Mouse (Mus musculus) macrophage (primary cell): Measurements from ENCODE around the gene Sh3tc1. TPM values are rescaled to one million over a fixed set of nuclear protein-coding genes. Genes with fewer than 3 reads are reported as not detected.

Experiments used
- H3K27ac ChIP-seq: fragments of 350-480 bp; formaldehyde crosslinking; 2 replicates; pipeline ENCODE4 v1.9.0; 2021
- H3K36me3 ChIP-seq: fragments of 350-480 bp; formaldehyde crosslinking; 2 replicates; pipeline ENCODE4 v1.9.0; 2021; ENCODE audit errors: inconsistent target
- H3K4me3 ChIP-seq: fragments of 350-480 bp; formaldehyde crosslinking; 2 replicates; pipeline ENCODE4 v1.9.0; 2021; ENCODE audit errors: inconsistent target
- H3K79me2 ChIP-seq: fragments of 350-480 bp; formaldehyde crosslinking; 2 replicates; pipeline ENCODE4 v1.9.0; 2021; ENCODE audit errors: inconsistent target
- WGBS: methylation state at CpG from one replicate; pipeline ENCODE4 v1.1.7; 2026; ENCODE audit warnings: inconsistent platforms; ENCODE audit not compliant: missing documents; 5-methylcytosine and 5-hydroxymethylcytosine counted together
- polyA plus RNA-seq: library from polyadenylated mRNA; stranded (reverse); fragments of 250-400 nt; gene quantifications from 3 replicates; pipeline ENCODE4 v1.2.4, GENCODE M21; 2018; ENCODE audit warnings: inconsistent platforms

Sh3tc1 gene
- polyA plus RNA-seq, 1 experiment from 2014 or later = 11.5 TPM

- Histone ChIP-seq H3K36me3 (no peaks in the 10 kb centered on the region), H3K4me3 (no peak overlapping the region), H3K27ac (no peak overlapping the region), H3K79me2 (no peaks in the 10 kb centered on the region)
- 88% methylated on average over 11 of the region's 13 CpGs for WGBS
Observed at GRCm38 (mm10) chr5:35741225-35741820, 1.5 kb upstream of the Sh3tc1 start.

GRCm38 (mm10) chr5:35740716-35741115 is 929 bp upstream of the Sh3tc1 start:
- no peaks in the 10 kb centered on the region for H3K36me3 ChIP-seq
- no peaks in the 10 kb centered on the region for H3K79me2 ChIP-seq
- no peak overlapping the region for H3K27ac ChIP-seq
- no peak overlapping the region for H3K4me3 ChIP-seq
- WGBS = 42% methylated on average over 10 of the region's 10 CpGs

GRCm38 (mm10) chr5:35739005-35739404 is 782 bp downstream of the Sh3tc1 start:
- Histone ChIP-seq H3K27ac (no peak overlapping the region), H3K79me2 (no peaks in the 10 kb centered on the region), H3K4me3 (no peak overlapping the region), H3K36me3 (no peaks in the 10 kb centered on the region)
- WGBS = 69% methylated on average over 2 of the region's 2 CpGs

- H3K36me3 ChIP-seq = no peaks in the 10 kb centered on the region
- no peak overlapping the region for H3K4me3 ChIP-seq
- H3K27ac ChIP-seq = no peak overlapping the region
- no peaks in the 10 kb centered on the region for H3K79me2 ChIP-seq
- WGBS = 82% methylated on average over 20 of the region's 20 CpGs
Observed at GRCm38 (mm10) chr5:35737231-35737901, 2.4 kb downstream of the Sh3tc1 start.

- no peaks in the 10 kb centered on the region for H3K36me3 ChIP-seq
- H3K27ac ChIP-seq = no peak overlapping the region
- WGBS = 100% methylated on average over 2 of the region's 2 CpGs
- H3K4me3 ChIP-seq = no peak overlapping the region
- H3K79me2 ChIP-seq = no peaks in the 10 kb centered on the region; the same call in 1 of the 2 replicates
Observed at GRCm38 (mm10) chr5:35733523-35733922, 6.3 kb downstream of the Sh3tc1 start.

DNA sequence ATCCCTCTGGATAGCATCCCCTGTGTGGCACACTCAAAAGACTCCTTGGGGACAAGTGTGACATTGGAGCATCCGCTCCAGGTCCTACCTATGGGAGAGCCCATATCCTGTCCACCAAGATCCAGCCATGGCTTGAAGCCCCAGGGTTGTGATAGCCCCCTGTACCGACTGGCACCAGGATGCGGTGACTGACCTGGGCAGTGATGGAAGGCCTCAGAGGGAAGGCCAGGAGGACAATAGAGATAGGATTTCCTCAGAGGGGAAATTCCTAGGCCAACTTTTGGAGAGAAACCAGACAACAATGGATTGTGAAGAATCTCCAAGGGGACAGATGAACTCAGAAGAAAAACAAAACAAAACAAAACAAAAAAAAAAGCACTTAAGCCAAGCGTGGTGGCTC is 8.8 kb downstream of the Sh3tc1 start:
- Histone ChIP-seq H3K79me2 (peaks cover 25% of the 10 kb centered on the region), H3K27ac (no peak overlapping the region), H3K36me3 (no peaks in the 10 kb centered on the region), H3K4me3 (no peak overlapping the region)
- 96% methylated on average over 4 of the region's 4 CpGs for WGBS

- WGBS = 86% methylated on average over 1 of the region's 1 CpGs
- Histone ChIP-seq H3K79me2 (peaks cover 30% of the 10 kb centered on the region), H3K36me3 (no peaks in the 10 kb centered on the region), H3K4me3 (no peak overlapping the region), H3K27ac (no peak overlapping the region)
Observed at GRCm38 (mm10) chr5:35730552-35730951, 9.2 kb downstream of the Sh3tc1 start.

DNA sequence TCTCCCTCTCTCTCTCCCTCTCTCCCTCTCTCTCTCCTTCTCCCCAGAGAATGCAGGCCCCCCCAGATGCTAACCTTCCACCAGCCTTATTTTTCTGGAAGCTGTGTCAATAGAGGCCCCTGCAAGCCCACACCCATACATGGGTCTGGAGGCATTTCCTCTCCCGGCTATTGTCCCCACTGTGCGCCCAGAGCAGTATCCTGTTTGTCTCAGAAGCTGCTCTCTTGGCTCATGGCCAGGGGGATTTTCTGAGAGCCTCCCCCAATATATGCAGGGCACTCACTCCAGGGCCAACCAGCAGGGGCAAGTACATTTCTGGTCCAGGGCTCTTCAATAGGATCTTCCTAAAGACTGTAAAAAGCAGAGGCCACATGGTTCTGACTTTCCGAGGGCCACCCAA is 9.9 kb downstream of the Sh3tc1 start:
- 63% methylated on average over 3 of the region's 3 CpGs for WGBS
- Histone ChIP-seq H3K79me2 (peaks cover 37% of the 10 kb centered on the region), H3K36me3 (no peaks in the 10 kb centered on the region), H3K27ac (peak overlapping the region; percentile 93), H3K4me3 (no peak overlapping the region)

- peaks cover 45% of the 10 kb centered on the region for H3K79me2 ChIP-seq
- WGBS = 0% methylated on average over 11 of the region's 11 CpGs
- peak overlapping the region; percentile 47 for H3K4me3 ChIP-seq
- H3K27ac ChIP-seq = peak overlapping the region; percentile 93
- H3K36me3 ChIP-seq = peaks cover 5% of the 10 kb centered on the region; the same call in 1 of the 2 replicates
Observed at GRCm38 (mm10) chr5:35728957-35729460, 10.8 kb downstream of the Sh3tc1 start.

- Histone ChIP-seq H3K4me3 (peak overlapping the region; percentile 47), H3K79me2 (peaks cover 51% of the 10 kb centered on the region), H3K27ac (peak overlapping the region; percentile 93), H3K36me3 (peaks cover 11% of the 10 kb centered on the region; the same call in 1 of the 2 replicates)
- WGBS = 33% methylated on average over 12 of the region's 12 CpGs
Observed at GRCm38 (mm10) chr5:35728344-35728956, 11.3 kb downstream of the Sh3tc1 start.

GRCm38 (mm10) chr5:35727447-35727846 is 12.3 kb downstream of the Sh3tc1 start:
- 83% methylated on average over 4 of the region's 5 CpGs for WGBS
- H3K27ac ChIP-seq = peak overlapping the region; percentile 93; the same call in 1 of the 2 replicates
- H3K4me3 ChIP-seq = peak overlapping the region; percentile 47; the same call in 1 of the 2 replicates
- H3K79me2 ChIP-seq = peaks cover 51% of the 10 kb centered on the region
- peaks cover 14% of the 10 kb centered on the region; the same call in 1 of the 2 replicates for H3K36me3 ChIP-seq

- H3K27ac ChIP-seq = no peak overlapping the region
- peaks cover 57% of the 10 kb centered on the region for H3K79me2 ChIP-seq
- H3K4me3 ChIP-seq = no peak overlapping the region
- WGBS = 51% methylated on average over 3 of the region's 3 CpGs
- H3K36me3 ChIP-seq = peaks cover 21% of the 10 kb centered on the region; the same call in 1 of the 2 replicates
Observed at GRCm38 (mm10) chr5:35725840-35726239, 13.9 kb downstream of the Sh3tc1 start.

- H3K36me3 ChIP-seq = peaks cover 31% of the 10 kb centered on the region; the same call in 1 of the 2 replicates
- no peak overlapping the region for H3K27ac ChIP-seq
- H3K4me3 ChIP-seq = no peak overlapping the region
- 90% methylated on average over 5 of the region's 5 CpGs for WGBS
- peaks cover 57% of the 10 kb centered on the region for H3K79me2 ChIP-seq
Observed at GRCm38 (mm10) chr5:35723900-35724299, 15.9 kb downstream of the Sh3tc1 start.

GRCm38 (mm10) chr5:35722654-35723053 is 17.1 kb downstream of the Sh3tc1 start:
- WGBS = 45% methylated on average over 2 of the region's 2 CpGs
- H3K27ac ChIP-seq = peak overlapping the region; percentile 59
- peaks cover 44% of the 10 kb centered on the region; the same call in 1 of the 2 replicates for H3K36me3 ChIP-seq
- peaks cover 49% of the 10 kb centered on the region for H3K79me2 ChIP-seq
- no peak overlapping the region for H3K4me3 ChIP-seq

- Histone ChIP-seq H3K36me3 (peaks cover 51% of the 10 kb centered on the region), H3K27ac (peak overlapping the region; percentile 59), H3K4me3 (no peak overlapping the region), H3K79me2 (peaks cover 42% of the 10 kb centered on the region)
- WGBS = 94% methylated on average over 2 of the region's 2 CpGs
Observed at GRCm38 (mm10) chr5:35721933-35722332, 17.9 kb downstream of the Sh3tc1 start.
